Mouse (Mus musculus) kidney, postnatal 0 days (tissue): ENCODE measurements around the gene Fancd2os. TPM values are rescaled to one million over a fixed set of nuclear protein-coding genes. Genes with fewer than 3 reads are reported as not detected.
A peak's percentile ranks its signal among the peaks of the same experiment; 100 is the strongest.

Experiments
- ATAC-seq: fragments of 200-750 bp; cut with Nextera tagmentation; replicated peaks from 2 replicates; pipeline ENCODE4 v1.8.0; 2017; ENCODE audit warnings: low read depth, moderate number of reproducible peaks, moderate TSS enrichment, moderate library complexity; ENCODE audit not compliant: low FRiP score
- DNase-seq: peaks from one replicate; pipeline ENCODE4 v3.0.0-alpha.2; 2016; ENCODE audit warnings: low spot score
- H3K27ac ChIP-seq: fragments of 300-500 bp; sonication (generic); 2 replicates; pipeline ENCODE4 v1.5.1; 2014; ENCODE audit warnings: mild to moderate bottlenecking
- H3K27me3 ChIP-seq: fragments of 300-500 bp; sonication (generic); 2 replicates; pipeline ENCODE4 v1.6.1; 2014; ENCODE audit warnings: low read length, mixed read lengths; ENCODE audit not compliant: insufficient read depth
- H3K36me3 ChIP-seq: fragments of 300-500 bp; sonication (generic); 2 replicates; pipeline ENCODE4 v1.6.1; 2014; ENCODE audit warnings: low read length, mixed read lengths; ENCODE audit not compliant: insufficient read depth
- H3K4me1 ChIP-seq: fragments of 300-500 bp; sonication (generic); replicated peaks from 2 replicates; pipeline ENCODE4 v1.6.1; 2014; ENCODE audit warnings: antibody characterized with exemption, low read length, mixed read lengths; ENCODE audit not compliant: insufficient read depth
- H3K4me2 ChIP-seq: fragments of 300-500 bp; sonication (generic); 2 replicates; pipeline ENCODE4 v1.6.1; 2014; ENCODE audit warnings: mild to moderate bottlenecking, low read length, moderate library complexity, mixed read lengths
- H3K4me3 ChIP-seq: fragments of 300-500 bp; sonication (generic); replicated peaks from 2 replicates; pipeline ENCODE4 v1.5.1; 2014; ENCODE audit warnings: low read depth, low read length
- H3K9ac ChIP-seq: fragments of 300-500 bp; sonication (generic); 2 replicates; pipeline ENCODE4 v1.6.1; 2014; ENCODE audit warnings: low read depth, low read length
- H3K9me3 ChIP-seq: fragments of 300-500 bp; sonication (generic); replicated peaks from 2 replicates; pipeline ENCODE4 v1.6.1; 2016; ENCODE audit warnings: low read length, inconsistent platforms, mixed read lengths
- CTCF ChIP-seq: IDR thresholded peaks from 2 replicates; pipeline ENCODE4 v1.5.1; 2016; ENCODE audit warnings: antibody characterized with exemption, low read depth, mild to moderate bottlenecking, moderate library complexity
- WGBS: fragments of 180-500 bp; shearing (Covaris S2); extraction: QIAGEN DNeasy Blood & Tissue Kit; methylation state at CpG from one replicate; pipeline ENCODE4 v1.1.7; 2014; 5-methylcytosine and 5-hydroxymethylcytosine counted together
- polyA plus RNA-seq: library from polyadenylated mRNA; unstranded; fragments of >200 nt; fragmentation: Nextera tagmentation; extraction: Ambion mirVana; gene quantifications from 2 replicates; pipeline ENCODE4 v1.2.1, GENCODE M21; 2015

Gene Fancd2os
- polyA plus RNA-seq, 1 experiment from 2014 or later, result 1.6 TPM

DNA sequence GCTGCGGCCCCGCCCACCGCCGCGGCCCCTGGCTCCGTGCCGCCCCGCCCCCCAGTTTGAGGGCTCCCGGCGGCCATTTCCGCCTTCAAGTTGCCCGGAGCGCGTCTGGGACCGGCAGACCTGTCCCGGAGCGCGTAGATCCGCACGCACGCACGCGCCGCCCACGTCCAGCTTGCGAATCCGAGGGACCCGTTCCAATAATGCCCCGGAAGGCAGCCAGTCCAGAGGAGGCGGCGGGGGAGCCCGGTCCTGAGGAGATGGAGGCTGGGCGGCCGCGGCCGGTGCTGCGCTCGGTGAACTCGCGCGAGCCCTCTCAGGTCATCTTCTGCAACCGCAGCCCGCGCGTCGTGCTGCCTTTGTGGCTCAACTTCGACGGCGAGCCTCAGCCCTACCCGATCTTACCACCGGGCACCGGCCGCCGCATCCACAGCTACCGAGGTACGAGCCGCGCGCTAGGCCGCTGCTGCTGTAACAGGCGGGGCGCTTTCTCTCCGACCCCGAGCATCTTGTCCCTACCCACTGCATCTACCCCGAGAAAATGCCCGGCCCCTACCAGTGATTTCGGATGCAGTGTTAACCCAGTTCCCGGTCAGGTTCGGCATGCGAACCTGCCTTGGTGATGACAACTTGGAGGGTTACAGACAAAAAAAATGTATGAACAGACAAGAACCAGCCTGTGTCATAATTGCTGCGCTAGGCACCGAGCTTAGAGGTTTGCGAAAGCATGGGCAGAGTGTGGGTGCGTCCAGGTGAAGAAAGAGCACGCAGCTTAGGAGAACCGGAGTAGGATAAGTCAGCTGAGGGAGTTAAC lies 23.6 kb upstream of the Fancd2os start, which contains the start of gene Vhl:
TSS of gene Vhl (plus strand) at position 19 of the 811 bp plus-strand sequence.
- peak within 1 kb of the TSS; percentile 76 for H3K4me3 ChIP-seq
- 1% methylated on average over 76 of the region's 76 CpGs for WGBS
- H3K9me3 ChIP-seq, result no peaks in the 10 kb centered on the region
- H3K27me3 ChIP-seq, result no peaks in the 10 kb centered on the region
- 0 out of 2 replicates have a peak, but pooled peaks cover 3% of the 10 kb centered on the region for H3K36me3 ChIP-seq
- peak; percentile 89 for DNase-seq
- peak within 1 kb of the TSS; percentile 74 for H3K9ac ChIP-seq
- TF ChIP-seq CTCF, result peak; percentile 18; the same call in 1 of the 2 replicates
- ATAC-seq, result peak; percentile 89
- peak within 1 kb of the TSS; percentile 85 for H3K27ac ChIP-seq
- 0 out of 2 replicates have a peak, but pooled peaks cover 7% of the 10 kb centered on the region for H3K4me1 ChIP-seq
- peak within 1 kb of the TSS; percentile 88 for H3K4me2 ChIP-seq

- TF ChIP-seq CTCF, result no peak
Measured at GRCm38 (mm10) chr6:113623386-113623785, 22.9 kb upstream of the Fancd2os start.

DNA sequence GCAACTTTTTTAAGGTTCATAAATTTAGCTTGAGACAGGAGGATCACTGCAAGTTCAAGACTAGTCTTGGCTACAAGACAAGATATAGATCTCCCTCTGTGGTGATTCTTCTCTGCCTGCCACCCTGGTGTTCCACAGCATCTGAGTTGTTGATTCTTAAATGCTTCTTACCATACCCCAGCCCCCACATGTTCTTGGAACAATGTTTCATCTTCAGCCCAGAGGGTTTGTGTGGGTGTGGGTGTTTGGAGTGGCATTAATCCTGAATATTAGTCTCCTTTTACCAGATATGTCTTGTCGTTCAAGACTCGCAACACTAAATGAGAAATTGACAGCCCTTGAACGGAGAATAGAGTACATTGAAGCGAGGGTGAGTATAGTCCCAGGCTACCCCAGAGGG lies 15.0 kb upstream of the Fancd2os start:
- no peaks in the 10 kb centered on the region for H3K9me3 ChIP-seq
- ATAC-seq (no peak), DNase-seq (no peak)
- no peaks in the 10 kb centered on the region for H3K4me1 ChIP-seq
- no peak overlapping the region for H3K4me2 ChIP-seq
- no peak overlapping the region for H3K9ac ChIP-seq
- peaks cover 35% of the 10 kb centered on the region for H3K36me3 ChIP-seq
- no peak overlapping the region for H3K27ac ChIP-seq
- no peak for TF ChIP-seq CTCF
- H3K27me3 ChIP-seq, result no peaks in the 10 kb centered on the region
- 93% methylated on average over 4 of the region's 4 CpGs for WGBS
- no peak overlapping the region for H3K4me3 ChIP-seq

More at GRCm38 (mm10) chr6:113623386-113623785, 22.9 kb upstream of the Fancd2os start:
- H3K36me3 ChIP-seq, result no peaks in the 10 kb centered on the region
- H3K9ac ChIP-seq, result peak overlapping the region; percentile 74; the same call in 1 of the 2 replicates
- no peak for DNase-seq
- H3K27ac ChIP-seq, result peak overlapping the region; percentile 85; the same call in 1 of the 2 replicates
- H3K4me1 ChIP-seq, result 0 out of 2 replicates have a peak, but pooled peaks cover 7% of the 10 kb centered on the region
- H3K4me3 ChIP-seq, result peak overlapping the region; percentile 76
- H3K27me3 ChIP-seq, result no peaks in the 10 kb centered on the region
- WGBS, result 59% methylated on average over 5 of the region's 5 CpGs
- 0 out of 2 replicates have a peak, but pooled peaks have one; percentile 1 for ATAC-seq
- H3K4me2 ChIP-seq, result peak overlapping the region; percentile 88
- H3K9me3 ChIP-seq, result no peaks in the 10 kb centered on the region

DNA sequence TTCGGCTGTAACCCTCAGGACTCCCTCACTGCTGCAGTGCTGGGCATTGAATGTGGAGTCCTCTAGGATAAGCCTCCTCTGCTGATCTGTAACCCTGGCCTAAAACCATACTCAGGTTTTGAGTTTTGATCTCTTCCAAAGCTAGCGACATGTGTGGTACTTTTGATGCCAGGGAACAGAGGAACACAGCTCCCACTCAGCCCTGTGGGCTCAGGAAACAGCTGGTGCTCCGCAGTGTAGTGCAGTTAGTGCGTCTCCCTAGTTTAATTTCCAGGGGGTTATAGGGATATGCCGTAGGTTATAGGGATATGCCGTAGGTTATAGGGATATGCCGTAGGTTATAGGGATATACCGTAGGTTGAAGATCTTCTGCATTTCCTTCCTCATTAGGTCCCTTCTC lies 14.5 kb upstream of the Fancd2os start:
- Histone ChIP-seq H3K27me3 (no peaks in the 10 kb centered on the region), H3K9me3 (no peaks in the 10 kb centered on the region), H3K27ac (no peak overlapping the region), H3K4me3 (no peak overlapping the region), H3K36me3 (peaks cover 35% of the 10 kb centered on the region), H3K9ac (no peak overlapping the region), H3K4me2 (no peak overlapping the region), H3K4me1 (no peaks in the 10 kb centered on the region)
- no peak for TF ChIP-seq CTCF
- 95% methylated on average over 8 of the region's 8 CpGs for WGBS
- no peak for ATAC-seq
- no peak for DNase-seq

DNA sequence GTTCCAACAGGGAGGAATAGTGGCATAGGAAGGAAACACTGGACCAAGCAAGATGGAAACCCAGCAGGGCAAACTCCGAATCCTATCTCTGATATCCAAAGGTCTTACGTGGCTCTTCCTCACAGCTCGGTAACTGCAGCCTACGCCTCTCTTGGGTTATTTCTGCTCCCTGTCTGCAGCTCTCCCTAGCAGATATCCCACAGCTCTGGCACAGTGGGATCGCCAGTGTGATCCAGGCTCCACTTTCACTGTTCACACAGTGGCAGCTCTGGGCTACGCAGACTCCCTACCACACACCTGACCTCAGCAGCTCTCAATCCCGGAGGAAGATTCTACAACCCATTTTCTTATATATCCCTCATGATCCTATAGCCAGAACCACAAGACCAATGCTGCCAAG lies 13.6 kb upstream of the Fancd2os start:
- no peak for DNase-seq
- Histone ChIP-seq H3K36me3 (peaks cover 35% of the 10 kb centered on the region), H3K4me1 (no peaks in the 10 kb centered on the region), H3K27ac (no peak overlapping the region), H3K9me3 (no peaks in the 10 kb centered on the region), H3K9ac (no peak overlapping the region), H3K4me2 (no peak overlapping the region), H3K4me3 (no peak overlapping the region), H3K27me3 (no peaks in the 10 kb centered on the region)
- WGBS, result 96% methylated on average over 7 of the region's 7 CpGs
- no peak for TF ChIP-seq CTCF
- ATAC-seq, result no peak

DNA sequence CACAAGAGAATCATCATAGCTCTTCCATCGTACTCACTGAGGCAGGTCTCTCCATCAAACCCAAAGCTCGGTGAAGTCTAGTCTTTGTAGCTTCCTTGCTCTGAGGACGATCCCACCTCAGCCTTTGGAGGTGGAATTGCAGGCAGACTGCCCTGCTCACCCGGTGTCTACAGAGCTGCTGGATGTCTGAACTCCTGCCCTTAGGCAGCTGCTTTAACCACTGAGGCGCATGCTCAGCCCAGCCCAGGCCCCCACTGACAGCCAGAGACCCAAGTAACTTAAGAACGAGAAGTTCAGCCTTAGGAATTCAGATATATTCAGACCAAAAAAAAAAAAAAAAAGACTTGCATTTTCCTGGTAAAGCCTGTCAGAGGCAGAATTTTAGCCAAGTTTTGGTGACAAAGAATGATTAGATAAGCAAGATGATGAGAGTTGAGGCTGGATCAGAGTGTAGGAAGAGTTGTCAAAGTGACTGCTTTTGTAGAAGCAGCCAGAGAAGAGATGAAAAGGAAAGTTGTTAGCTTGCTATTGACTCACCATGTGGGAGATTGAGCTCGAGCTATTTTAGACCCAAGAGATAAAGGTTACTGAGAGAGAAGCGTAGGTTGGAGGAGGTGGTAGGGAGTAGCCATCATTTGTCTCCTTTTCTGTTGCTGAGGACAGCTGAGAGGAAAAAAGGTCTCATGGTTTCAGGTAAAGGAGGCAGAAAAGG lies 11.9 kb upstream of the Fancd2os start:
- Histone ChIP-seq H3K4me2 (no peak overlapping the region), H3K4me3 (no peak overlapping the region), H3K27me3 (no peaks in the 10 kb centered on the region), H3K9ac (no peak overlapping the region), H3K27ac (no peak overlapping the region), H3K4me1 (no peaks in the 10 kb centered on the region), H3K9me3 (no peaks in the 10 kb centered on the region), H3K36me3 (peaks cover 27% of the 10 kb centered on the region; the same call in 1 of the 2 replicates)
- ATAC-seq, result no peak
- DNase-seq, result no peak
- TF ChIP-seq CTCF, result no peak
- 74% methylated on average over 8 of the region's 8 CpGs for WGBS
